Mouse (Mus musculus) thymus, adult 2 months (tissue): Measurements from ENCODE around the gene Bcas3. TPM values are rescaled to one million over a fixed set of nuclear protein-coding genes. Genes with fewer than 3 reads are reported as not detected.

Source experiments
- DNase-seq: peaks from one replicate; pipeline ENCODE4 v3.0.0; 2021
- H3K27ac ChIP-seq: fragments of 200-500 bp; 2 replicates; pipeline ENCODE4 v1.5.1; 2012; ENCODE audit warnings: low read length, control low read depth; ENCODE audit not compliant: control insufficient read depth, insufficient read depth
- H3K27me3 ChIP-seq: fragments of 200-500 bp; 2 replicates; pipeline ENCODE4 v1.6.1; 2012; ENCODE audit warnings: mild to moderate bottlenecking, low read length, moderate library complexity, mixed read lengths; ENCODE audit not compliant: control insufficient read depth, insufficient read depth
- H3K36me3 ChIP-seq: fragments of 200-500 bp; 2 replicates; pipeline ENCODE4 v1.6.1; 2012; ENCODE audit warnings: mild to moderate bottlenecking, low read length, moderate library complexity; ENCODE audit not compliant: control insufficient read depth, insufficient read depth
- H3K4me1 ChIP-seq: fragments of 200-500 bp; replicated peaks from 2 replicates; pipeline ENCODE4 v1.6.1; 2012; ENCODE audit warnings: low read length; ENCODE audit not compliant: control insufficient read depth, insufficient read depth
- H3K4me3 ChIP-seq: fragments of 200-500 bp; 2 replicates; pipeline ENCODE4 v1.5.1; 2012; ENCODE audit warnings: mild to moderate bottlenecking, low read length, control low read depth, moderate library complexity; ENCODE audit not compliant: control insufficient read depth, insufficient read depth
- CTCF ChIP-seq: fragments of 200-500 bp; IDR thresholded peaks from 2 replicates; pipeline ENCODE4 v1.5.1; 2012; ENCODE audit warnings: mild to moderate bottlenecking, control low read depth, low read length, moderate library complexity, borderline replicate concordance; ENCODE audit not compliant: control insufficient read depth, poor library complexity, insufficient read depth; ENCODE audit errors: extremely low read depth
- POLR2A ChIP-seq: fragments of 200-500 bp; IDR thresholded peaks from 2 replicates; pipeline ENCODE4 v1.6.1; 2012; ENCODE audit warnings: mild to moderate bottlenecking, low read length, control low read depth, moderate library complexity; ENCODE audit not compliant: control insufficient read depth, poor library complexity, insufficient read depth; ENCODE audit errors: extremely low read depth
- WGBS: fragments of 180-500 bp; shearing (Covaris S2); methylation state at CpG from one replicate; pipeline ENCODE4 v1.1.7; 2018; 5-methylcytosine and 5-hydroxymethylcytosine counted together
- polyA plus RNA-seq: library from polyadenylated mRNA; depleted of rRNA; stranded (reverse); fragments of >200 nt; gene quantifications from 2 replicates; pipeline ENCODE4 v1.2.3, GENCODE M21; 2012

Bcas3 gene
- polyA plus RNA-seq, 1 experiment = 42.5 TPM

GRCm38 (mm10) chr11:85807353-85807752, 454.4 kb downstream of the Bcas3 start:
- Histone ChIP-seq H3K4me1 (no peaks in the 10 kb centered on the region), H3K27ac (no peak overlapping the region), H3K27me3 (no peaks in the 10 kb centered on the region), H3K4me3 (no peak overlapping the region), H3K36me3 (no peaks in the 10 kb centered on the region)
- WGBS = 89% methylated on average over 11 of the region's 11 CpGs
- TF ChIP-seq CTCF (no peak), POLR2A (no peak)
- no peak for DNase-seq

DNA sequence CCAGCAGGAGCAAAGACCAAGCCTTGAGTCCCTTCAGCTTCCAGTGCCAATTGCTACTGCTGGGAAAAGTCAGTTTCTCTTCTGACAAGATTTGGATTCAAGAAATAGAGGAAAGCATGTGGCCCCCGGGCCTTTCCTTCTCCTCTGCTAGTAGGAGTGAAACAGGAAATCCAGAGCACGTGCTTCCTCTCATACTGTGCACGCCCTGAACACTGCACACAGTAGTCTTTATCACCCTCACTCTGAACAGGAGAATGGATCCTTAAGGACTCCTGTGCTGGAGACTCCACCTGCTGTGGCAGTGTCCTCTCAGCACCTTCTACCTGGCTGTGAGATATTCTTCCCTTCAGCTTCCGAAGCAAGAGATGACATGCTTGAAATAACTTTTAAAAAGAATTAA, 458.3 kb downstream of the Bcas3 start:
- H3K27me3 ChIP-seq = no peaks in the 10 kb centered on the region
- no peaks in the 10 kb centered on the region for H3K4me1 ChIP-seq
- H3K36me3 ChIP-seq = no peaks in the 10 kb centered on the region
- TF ChIP-seq POLR2A (no peak), CTCF (no peak)
- H3K27ac ChIP-seq = no peak overlapping the region
- no peak for DNase-seq
- 37% methylated on average over 4 of the region's 4 CpGs for WGBS
- H3K4me3 ChIP-seq = no peak overlapping the region

- Histone ChIP-seq H3K4me3 (no peak overlapping the region), H3K27me3 (no peaks in the 10 kb centered on the region), H3K36me3 (no peaks in the 10 kb centered on the region), H3K27ac (no peak overlapping the region), H3K4me1 (no peaks in the 10 kb centered on the region)
- no peak for DNase-seq
- TF ChIP-seq POLR2A (no peak), CTCF (no peak)
- 95% methylated on average over 5 of the region's 5 CpGs for WGBS
These were observed 458.7 kb downstream of the Bcas3 start for GRCm38 (mm10) chr11:85811676-85812075.

DNA sequence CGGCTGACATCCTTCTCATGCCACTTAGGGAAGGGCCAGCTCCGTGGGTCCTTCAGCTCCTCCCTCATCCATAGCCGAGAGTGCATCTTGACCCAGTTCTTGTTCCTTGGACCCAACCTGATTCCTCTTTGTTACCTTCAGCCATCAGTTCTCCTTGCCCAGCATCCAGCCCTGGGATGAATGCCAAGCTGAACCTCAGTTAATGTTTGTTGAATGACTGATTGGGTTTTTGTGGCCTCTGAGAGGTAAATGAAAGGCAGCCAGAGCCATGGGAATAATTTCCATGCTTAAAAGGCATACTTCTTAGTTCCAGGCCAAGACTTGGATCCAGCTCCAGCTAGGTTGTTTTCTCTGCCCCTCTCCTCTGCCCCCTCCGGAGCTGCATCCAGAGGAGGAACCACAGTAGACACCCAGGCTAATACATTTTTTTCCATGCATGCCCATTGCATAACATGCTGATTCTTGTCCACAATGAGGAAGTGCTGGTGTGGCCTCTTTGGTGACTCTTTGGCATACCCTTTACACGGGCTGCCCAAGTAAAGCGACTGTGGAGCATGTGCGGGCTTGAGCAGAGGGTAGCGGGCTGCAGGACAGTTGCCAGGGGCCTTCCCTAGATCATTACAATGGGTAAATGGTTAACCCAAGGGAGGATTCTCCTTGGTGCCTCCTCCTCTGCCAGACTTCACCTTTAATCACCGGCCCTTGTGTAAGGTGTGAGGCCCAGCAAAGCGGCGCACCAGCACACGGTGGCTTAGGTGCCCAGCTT, 459.4 kb downstream of the Bcas3 start:
- Histone ChIP-seq H3K36me3 (no peaks in the 10 kb centered on the region), H3K27ac (no peak overlapping the region), H3K27me3 (no peaks in the 10 kb centered on the region), H3K4me1 (no peaks in the 10 kb centered on the region), H3K4me3 (no peak overlapping the region)
- no peak for DNase-seq
- TF ChIP-seq CTCF = no peak
- TF ChIP-seq POLR2A = no peak
- 84% methylated on average over 12 of the region's 12 CpGs for WGBS

- WGBS = over 99% methylated on average over 4 of the region's 4 CpGs
- Histone ChIP-seq H3K27ac (no peak overlapping the region), H3K4me3 (no peak overlapping the region), H3K36me3 (no peaks in the 10 kb centered on the region), H3K27me3 (no peaks in the 10 kb centered on the region), H3K4me1 (no peaks in the 10 kb centered on the region)
- DNase-seq = no peak
- no peak for TF ChIP-seq POLR2A
- no peak for TF ChIP-seq CTCF
These were observed 461.7 kb downstream of the Bcas3 start for GRCm38 (mm10) chr11:85814678-85815077.

DNA sequence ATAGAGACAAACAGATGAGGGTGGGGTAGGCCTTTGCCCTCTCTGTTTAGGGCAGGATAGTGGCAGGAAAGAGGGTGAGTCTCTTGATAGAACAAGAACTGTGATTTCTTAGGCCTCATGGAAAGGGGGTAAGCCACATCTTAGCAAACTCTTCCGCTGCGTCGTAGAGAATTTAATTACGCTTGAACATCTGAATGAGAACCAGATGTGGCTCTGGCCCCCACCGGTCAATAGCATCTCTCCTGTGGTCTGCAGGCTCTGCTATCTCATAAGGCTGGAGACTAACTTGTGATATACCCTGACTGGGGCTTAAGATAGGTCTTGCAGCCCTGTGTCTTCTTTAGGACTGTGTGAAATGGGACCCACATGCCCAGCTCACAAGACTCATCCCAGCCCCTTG, 463.5 kb downstream of the Bcas3 start:
- WGBS = 97% methylated on average over 5 of the region's 5 CpGs
- no peak for DNase-seq
- TF ChIP-seq CTCF (no peak), POLR2A (no peak)
- Histone ChIP-seq H3K27me3 (no peaks in the 10 kb centered on the region), H3K27ac (no peak overlapping the region), H3K4me1 (no peaks in the 10 kb centered on the region), H3K4me3 (no peak overlapping the region), H3K36me3 (no peaks in the 10 kb centered on the region)
